18 mouse cellular contexts compared by ENCODE assay signal in the genomic region with DNA sequence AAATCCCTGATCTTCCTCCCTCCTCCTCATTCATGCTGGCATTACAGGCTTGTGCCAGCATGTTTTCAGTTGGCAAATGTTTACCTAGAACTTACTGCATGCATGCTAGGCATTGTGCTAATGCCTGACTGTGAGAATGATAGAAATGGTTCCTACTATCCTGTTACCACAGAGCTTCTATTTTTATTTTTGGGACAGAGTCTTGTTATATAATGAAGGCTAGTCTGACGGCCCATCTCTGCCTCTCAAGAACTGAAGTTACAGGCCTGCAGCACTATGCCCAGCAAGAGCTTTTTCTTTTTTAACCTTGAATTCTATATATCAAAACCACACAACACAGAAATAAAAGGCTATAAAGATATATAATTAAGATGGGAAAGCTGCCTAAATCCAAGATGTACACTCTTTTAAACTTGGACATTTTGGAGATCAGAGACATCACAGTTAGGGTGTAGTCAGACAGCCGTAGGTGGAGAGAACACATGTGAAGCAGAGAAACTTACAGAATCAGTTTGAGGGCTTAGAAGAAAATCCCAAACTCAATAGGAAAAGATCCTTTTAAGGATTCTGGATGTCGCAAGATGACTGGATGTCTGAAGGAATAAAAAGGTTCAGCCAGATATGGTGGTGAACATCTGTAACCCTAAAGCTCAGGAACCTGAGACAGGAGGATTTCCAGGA.
"Had no signal": no experiment of that assay in that cellular context is flagged by ENCODE, and none has a peak within 500 bp of the region (broad histone marks: within the 10 kb centered on the region; RNA-seq: fewer than 3 reads in every experiment).

No protein-coding gene starts in this region.

- H3K4me1 ChIP-seq: midbrain, embryonic 12.5 days; neural tube, embryonic 13.5 days had no signal

- H3K27ac ChIP-seq: midbrain, embryonic 10.5 days; midbrain, embryonic 12.5 days; neural tube, embryonic 13.5 days; neural tube, embryonic 15.5 days had no signal

- H3K4me3 ChIP-seq: midbrain, embryonic 10.5 days; midbrain, embryonic 12.5 days; myocyte; neural tube, embryonic 13.5 days; neural tube, embryonic 15.5 days had no signal

- DNase-seq: lung, adult 18-20 months; lung, embryonic 14.5 days; lung, postnatal 10 days; lung, postnatal 4 days; midbrain, embryonic 14.5 days; retina, postnatal 1 day; right cerebral cortex, postnatal 14 days; right cerebral cortex, postnatal 4 days; spleen, adult 18-20 months; thymus, adult 2 months; thymus, postnatal 25 days; thymus, postnatal 4 days had no signal

- H3K36me3 ChIP-seq: midbrain, embryonic 10.5 days; midbrain, embryonic 12.5 days; neural tube, embryonic 13.5 days; neural tube, embryonic 15.5 days had no signal

- H3K4me2 ChIP-seq: lung, embryonic 14.5 days; midbrain, embryonic 12.5 days; neural tube, embryonic 13.5 days; neural tube, embryonic 15.5 days had no signal

- H3K9ac ChIP-seq: lung, embryonic 14.5 days; midbrain, embryonic 12.5 days; neural tube, embryonic 13.5 days; neural tube, embryonic 15.5 days had no signal

- H3K9me3 ChIP-seq: midbrain, embryonic 10.5 days; midbrain, embryonic 12.5 days; neural tube, embryonic 13.5 days; neural tube, embryonic 15.5 days had no signal

- ATAC-seq: midbrain, embryonic 16.5 days had no signal
